Mouse (Mus musculus) R1 (cell line): ENCODE measurements around the gene Six1.
"Not testable (repeated sequence)": the region's sequence is repeated elsewhere in the genome, so short reads cannot be mapped to it uniquely, and the experiment has no call there.

Experiments
- DNase-seq: peaks from one replicate; pipeline ENCODE4 v3.0.0-alpha.2; 2018; ENCODE audit warnings: low read depth, low spot score

The Six1 gene

DNA sequence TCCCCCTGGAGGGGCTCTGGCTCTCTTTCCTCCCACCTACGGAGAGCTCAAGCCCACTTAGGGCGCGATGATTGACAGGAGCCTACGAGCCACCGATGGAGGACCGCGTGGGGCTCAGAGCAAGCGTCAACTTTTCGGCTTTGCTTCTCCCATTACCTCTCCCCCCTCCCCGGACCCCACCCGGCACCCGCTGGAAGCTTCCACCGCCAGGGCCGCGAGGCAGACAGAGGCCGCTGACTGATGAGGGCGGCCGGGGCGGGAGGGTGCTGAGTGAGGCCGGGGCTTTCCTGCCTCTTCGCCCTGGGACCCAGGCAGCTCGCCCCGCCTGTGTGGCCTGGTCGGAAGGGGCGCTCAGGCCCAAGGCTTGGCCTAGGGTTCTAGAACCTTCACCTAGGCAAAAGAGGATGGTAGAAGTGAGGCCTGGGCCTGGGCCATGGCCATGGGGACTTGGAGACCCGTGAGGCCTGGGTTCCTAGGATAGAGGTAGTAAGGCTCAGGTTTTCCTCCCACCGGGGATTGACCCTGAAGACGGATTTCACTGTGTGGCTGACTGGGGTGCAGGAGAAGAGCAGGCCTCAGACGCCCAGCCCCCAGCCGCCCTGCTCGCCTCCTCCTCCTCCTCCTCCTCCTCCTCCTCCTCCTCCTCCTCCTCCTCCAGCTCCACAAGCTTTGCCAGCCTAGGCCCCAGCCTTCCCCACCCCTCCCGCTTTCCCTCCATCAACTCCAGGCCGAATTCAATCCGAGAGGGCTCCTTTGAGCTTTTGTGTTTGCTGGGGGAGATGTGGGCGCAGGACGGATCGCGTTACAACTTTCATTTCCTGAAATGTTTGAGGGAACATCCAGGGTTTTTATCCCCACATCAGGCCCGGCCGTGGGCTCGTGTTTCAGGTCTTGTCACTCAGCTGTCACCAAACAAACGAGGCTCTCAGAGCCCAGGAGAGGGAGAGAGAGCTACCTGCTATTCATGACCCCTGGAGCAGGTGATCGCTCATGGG is 18.5 kb downstream of the Six1 start:
- DNase-seq: peak; percentile 43

DNA sequence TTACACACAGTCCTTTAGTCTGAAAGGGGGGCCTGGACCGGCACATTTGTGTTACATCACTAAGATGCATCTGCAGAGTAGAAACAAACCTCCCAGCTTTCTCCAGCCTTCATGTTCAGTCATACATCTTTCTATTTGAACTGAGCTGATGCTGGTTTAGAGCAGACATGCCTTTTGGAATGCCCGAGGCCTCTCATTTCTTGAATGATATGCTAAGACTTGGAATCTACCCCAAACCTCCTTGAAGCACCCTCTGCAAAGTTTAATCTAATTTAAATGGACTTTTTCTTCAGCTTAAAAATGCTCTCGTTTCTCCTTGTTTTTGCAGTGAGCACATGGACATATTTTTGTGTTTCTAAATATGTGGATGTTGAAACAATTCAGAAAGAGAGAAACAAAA is 21.0 kb downstream of the Six1 start:
- no peak for DNase-seq

DNA sequence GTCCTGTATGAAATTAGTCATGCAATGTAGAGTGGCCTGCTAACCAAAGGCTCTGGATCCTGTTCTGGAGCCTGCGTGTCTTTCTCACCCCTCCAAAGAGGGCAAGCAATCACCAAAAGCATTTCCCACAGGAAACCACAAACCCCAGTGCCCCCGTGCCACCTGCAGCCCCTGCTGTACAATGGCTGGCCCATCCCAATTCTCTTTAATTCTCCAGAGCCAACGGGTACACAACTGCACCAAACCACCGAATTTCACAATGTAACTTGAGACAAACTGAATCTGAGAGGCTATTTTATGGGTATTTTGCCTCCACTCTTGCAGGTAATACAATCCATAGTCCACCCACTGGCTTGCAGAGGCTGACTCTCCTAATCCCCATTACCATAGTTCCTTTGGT is 22.4 kb downstream of the Six1 start:
- DNase-seq: no peak

DNA sequence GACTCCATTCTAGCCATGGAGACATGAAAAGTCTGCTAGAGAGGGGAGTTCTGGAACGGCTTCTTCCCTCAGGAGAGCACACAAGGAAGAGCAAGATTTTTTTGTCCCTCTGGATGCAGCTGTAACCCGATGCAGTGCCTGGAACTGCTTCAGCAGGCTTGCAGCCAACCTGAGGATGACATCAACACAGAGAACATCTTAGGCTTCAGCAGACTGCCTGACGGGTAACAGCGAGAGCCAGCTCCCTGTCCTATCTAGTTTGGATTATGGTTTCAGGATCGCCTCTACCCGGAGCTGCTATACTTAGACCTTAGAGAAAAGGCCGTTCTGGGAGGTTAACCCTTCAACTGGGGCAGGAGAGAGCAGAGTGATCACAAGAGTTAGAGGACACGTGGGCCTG is 28.2 kb downstream of the Six1 start:
- DNase-seq: no peak

DNA sequence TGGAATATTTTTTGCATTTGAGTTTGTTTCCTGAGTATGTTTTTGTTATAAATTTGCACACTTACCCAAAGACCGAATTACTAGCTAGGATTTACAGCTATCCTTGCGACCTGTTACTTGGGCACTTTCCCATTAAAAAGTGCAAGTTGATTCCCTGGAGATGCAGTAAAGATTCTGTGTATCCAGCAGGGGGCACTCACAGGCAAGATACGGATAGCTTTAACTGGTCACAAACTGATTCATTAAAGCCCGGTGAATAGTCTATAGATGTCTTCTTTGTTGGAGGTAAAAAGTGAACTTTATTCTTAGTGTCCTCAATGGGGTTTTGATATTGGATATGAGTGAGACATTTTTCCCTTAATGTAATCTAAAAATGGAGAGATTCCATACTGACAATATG is 32.7 kb downstream of the Six1 start:
- peak; percentile 72 for DNase-seq

DNA sequence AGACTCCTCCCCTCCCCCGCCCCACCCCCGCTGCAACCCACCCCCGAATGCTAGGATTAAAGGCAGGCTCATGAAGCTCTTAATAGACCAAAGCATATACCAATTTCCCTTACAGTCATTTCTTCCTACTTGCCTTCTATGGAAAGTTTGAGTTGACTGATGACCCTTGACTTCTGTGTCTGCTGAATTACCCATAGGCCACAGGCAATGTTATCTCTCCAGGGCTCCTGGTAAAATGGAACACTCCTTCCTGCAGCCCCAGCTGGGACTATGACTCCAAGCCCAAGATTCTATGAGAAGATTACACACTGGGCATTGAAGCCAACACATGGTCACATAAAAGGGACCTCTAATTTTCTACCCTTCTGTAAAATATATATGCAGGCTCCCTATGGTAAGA is 33.3 kb downstream of the Six1 start:
- no peak for DNase-seq

DNA sequence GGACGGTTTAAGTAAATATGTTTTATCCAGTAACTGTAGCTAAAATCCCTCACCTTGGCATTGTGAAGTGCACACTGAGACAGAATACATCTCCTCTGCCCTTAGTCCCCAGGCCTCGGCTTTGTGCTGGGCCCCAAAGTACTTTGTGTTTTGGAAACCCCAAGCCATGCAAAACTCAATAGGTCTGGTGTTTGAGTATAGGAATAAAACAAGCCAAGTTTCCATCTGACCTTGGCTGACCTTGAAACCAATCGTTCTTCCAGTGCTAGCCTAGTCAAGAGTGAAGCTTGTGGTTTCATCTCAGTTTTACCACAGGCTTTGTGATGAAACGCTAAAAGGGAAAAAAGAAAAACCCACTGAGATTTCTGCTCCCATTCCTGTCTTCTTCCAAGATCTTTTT is 34.8 kb downstream of the Six1 start:
- DNase-seq: no peak

DNA sequence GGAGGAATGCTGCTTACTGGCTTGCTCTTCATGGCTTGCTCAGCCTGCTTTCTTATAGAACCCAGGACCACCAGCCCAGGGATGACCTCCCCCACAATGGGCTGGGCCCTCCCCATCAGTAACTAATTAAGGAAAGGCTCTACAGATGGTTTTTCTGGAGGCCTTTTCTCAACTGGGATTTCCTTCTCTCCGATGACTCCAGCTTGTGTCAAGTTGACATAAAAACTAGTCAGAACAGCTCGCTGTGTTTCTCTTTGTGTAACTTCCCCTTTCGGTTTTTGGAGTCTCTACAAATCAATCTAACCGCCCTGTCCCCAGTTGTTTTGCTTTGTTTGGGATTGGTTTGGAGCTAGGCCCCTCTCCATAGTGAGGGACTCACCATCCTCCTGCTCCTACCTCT is 37.5 kb downstream of the Six1 start:
- no peak for DNase-seq

DNA sequence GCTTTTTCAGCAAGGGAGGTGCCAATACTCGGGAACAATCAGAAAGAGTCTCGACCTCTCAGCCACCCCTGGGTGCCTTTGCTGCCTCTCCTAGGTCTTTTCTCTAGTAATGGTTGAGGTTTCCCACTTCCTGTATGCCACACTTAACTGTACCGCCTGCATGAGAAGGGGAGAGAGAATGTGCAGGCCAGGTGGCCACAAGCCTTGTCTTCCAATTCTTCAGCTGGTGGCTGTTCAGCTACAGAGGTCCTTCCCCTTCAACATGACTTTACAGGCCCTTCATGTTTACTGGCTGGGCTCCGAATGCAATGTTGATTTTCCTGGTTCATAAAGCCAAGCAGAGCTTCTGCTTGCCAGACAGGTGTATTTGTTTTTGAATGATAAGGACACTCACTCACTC is 39.4 kb downstream of the Six1 start:
- DNase-seq: no peak

DNA sequence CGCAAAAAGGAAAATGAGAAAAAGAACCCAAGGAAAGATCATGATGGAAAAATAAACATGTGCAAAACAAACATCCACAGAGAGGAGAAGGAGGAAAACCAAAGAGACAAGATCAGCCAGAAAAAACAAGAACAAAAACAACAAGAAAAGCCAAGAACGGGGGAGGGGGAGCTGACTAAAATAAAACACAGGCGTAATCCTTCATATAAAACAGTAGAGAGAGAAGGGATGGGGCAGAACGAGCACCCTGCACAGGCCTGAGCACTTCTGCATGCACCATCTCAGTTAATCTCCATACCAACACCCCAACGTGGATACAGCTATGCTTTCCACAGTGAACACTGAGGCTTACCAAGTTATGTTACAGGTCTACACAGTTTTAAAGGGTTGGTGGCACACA is 40.9 kb downstream of the Six1 start:
- no peak for DNase-seq

DNA sequence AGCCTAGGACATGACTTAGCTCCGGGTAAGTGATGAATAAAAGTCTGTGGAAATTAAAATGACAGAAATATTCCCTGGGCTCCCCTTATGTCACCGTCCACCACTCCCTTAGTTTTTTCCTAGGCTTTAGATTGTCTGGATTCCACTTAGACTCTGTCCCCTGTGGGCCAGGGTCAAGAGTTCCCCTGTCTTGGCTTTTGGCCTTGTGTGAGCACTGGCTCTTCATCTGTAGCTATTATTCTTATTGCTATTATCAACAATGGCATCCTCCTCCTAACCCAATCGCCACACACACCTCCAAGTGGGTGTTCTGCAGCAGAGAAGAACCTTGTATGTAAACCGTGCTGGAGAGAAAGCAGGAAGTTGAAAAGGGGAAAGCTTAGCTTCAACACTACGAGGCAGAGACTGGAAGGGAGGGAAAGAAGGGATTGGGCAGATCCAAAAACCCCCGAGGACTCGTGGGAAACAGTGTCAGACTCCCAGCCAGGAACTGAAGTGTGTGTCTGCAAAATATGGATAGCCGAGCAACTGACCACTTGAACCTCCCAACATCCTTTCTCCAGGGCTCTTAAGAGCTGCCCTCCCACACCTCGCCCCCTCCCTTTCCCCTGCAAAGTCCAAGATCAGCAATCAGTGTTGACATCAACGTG is 41.4 kb downstream of the Six1 start:
- no peak for DNase-seq

DNA sequence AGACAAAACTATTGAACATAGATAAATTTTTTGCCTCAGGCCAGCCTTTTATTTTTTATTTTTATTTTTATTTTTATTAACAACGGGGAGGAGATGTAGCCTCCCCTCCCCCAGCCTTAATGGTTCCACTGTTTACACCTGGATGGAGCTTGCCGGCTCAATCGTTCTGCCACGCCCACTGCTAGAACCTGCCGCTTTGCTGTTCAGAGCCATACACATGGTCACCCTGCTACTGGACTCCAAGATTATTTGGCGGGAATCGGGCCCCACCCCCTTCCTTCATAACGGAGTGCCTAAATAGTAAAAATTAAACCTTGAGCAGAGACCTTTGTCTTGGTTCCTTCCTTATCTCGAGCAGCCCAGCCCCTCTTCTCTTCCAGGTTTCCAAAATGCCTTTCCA is 50.8 kb downstream of the Six1 start:
- DNase-seq: not testable (repeated sequence)

DNA sequence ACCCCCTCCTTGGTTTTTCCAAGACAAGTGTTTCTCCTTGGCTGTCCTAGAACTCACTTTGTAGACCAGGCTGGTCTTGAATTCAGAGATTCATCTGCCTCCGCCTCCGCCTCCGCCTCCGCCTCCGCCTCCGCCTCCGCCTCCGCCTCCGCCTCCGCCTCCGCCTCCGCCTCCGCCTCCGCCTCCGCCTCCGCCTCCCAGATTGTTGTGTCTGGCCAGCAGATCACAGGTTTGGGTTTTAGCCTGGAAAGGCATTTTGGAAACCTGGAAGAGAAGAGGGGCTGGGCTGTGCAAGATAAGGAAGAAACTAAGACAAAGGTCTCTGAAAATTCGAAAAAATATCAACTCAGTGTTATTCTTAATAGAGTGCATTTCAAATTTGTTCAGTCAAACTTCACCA is 51.4 kb downstream of the Six1 start:
- DNase-seq: peak; percentile 61

DNA sequence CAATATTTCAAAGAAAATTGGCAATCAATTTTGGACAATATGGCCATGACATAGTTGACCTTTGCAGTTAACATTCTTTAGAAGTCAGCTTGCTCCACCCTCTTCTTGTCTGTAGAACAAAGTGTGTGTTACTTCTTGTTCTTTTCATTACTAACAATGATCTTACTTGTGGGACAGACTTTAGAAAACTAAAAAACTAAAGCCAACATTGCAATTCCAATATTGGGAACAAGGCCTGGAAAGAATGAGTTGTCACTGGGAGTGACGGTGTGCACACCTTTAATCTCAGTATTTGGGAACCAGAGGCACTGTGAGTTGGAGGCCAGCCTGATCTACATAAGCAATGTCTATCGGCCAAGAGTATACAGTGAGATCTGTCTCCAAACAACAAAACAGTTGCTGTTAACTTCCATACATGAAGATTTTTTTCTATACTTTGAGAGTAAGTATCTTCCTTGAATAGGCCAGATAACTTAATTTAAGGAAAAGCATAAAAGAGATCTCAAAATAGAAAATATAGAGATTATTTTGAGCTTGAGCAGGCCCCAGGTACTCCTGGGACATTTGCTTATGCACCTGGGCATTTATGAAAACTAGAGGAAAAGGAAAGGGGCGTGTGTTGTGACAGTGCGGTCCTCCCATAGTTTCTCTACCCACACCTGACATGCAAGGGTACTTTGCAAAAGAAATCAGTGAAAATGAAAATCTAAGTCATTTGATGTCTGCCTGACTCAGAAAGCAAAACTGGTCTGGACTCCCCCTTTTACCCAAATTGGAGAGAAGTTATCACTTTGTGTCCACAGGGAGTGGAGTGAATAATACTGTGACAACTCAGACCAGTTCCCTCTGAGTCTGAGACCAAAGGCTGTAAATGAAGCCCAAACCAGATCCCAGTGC is 55.3 kb downstream of the Six1 start:
- no peak for DNase-seq

DNA sequence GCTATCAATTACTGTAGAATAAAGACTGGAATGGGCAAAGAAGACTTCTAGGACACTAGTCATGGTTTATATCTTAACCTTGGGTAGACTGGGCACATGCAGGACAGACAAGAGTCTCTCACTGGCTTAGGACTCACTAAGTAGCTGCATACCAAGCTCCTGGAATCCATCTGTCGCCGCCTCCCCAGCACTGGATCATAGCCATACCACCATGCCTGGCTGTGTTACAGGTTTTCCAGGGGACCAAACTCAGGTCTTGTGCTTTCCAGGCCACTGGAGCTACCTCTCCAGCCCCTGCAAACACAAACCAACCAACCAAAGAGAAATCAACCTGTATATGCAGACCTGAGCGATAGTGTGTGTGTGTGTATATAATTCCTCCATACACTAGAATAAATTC is 57.0 kb downstream of the Six1 start:
- no peak for DNase-seq
